Mouse (Mus musculus) ES-Bruce4 (cell line): Measurements from ENCODE around the gene Tnks2.

Experiments
- CTCF ChIP-seq: IDR thresholded peaks from one replicate; pipeline ENCODE4 v1.8.1; 2011; ENCODE audit warnings: low read depth, low read length
- POLR2A ChIP-seq: IDR thresholded peaks from one replicate; pipeline ENCODE4 v1.8.1; 2011; ENCODE audit warnings: low read length; ENCODE audit not compliant: insufficient read depth

- TF ChIP-seq POLR2A, result no peak
- no peak for TF ChIP-seq CTCF
Observed at GRCm38 (mm10) chr19:36794008-36794407, 40.0 kb upstream of the Tnks2 start.
